Mouse (Mus musculus) adrenal gland (tissue): ENCODE data around the gene Tmem167b.

ENCODE experiments used
- intact Hi-C: fragments of 180-260 bp; cut with DNase I; formaldehyde crosslinking; loops from one replicate; pipeline ENCODE4 v1.15.1; 2025
- microRNA-seq, 2 experiments: library from miRNA; unstranded; fragments of <30 nt; microRNA quantifications; one replicate each; pipeline ENCODE4; 2019

Gene Tmem167b

DNA sequence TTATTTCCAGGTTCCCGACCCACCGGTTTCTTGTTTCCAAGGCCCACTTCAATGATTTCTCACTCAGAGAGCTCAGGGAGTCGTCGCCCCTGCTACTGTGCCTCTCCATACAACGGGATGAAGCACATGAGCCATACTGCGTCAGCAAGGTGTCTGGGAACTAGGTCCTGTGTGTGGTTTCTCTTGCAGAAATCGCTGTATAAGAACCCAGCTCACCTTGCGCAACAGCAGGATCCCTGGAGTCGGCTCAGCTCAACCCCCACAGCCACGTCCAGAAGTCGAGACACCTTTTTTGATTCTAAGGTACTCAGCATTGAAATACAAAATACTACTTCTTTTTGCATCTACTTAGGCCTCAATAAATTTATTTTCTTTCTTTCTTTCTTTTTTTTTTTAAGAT is 20.0 kb downstream of the Tmem167b start:
- intact Hi-C loops: no loop called here

- intact Hi-C loops: no loop called here
Measured at GRCm38 (mm10) chr3:108537303-108537702, 25.0 kb downstream of the Tmem167b start.

GRCm38 (mm10) chr3:108536517-108537260 is 25.6 kb downstream of the Tmem167b start, which contains the start of gene 5330417C22Rik:
5330417C22Rik (minus strand) TSS chr3:108536536.
- intact Hi-C loops: no loop called here

DNA sequence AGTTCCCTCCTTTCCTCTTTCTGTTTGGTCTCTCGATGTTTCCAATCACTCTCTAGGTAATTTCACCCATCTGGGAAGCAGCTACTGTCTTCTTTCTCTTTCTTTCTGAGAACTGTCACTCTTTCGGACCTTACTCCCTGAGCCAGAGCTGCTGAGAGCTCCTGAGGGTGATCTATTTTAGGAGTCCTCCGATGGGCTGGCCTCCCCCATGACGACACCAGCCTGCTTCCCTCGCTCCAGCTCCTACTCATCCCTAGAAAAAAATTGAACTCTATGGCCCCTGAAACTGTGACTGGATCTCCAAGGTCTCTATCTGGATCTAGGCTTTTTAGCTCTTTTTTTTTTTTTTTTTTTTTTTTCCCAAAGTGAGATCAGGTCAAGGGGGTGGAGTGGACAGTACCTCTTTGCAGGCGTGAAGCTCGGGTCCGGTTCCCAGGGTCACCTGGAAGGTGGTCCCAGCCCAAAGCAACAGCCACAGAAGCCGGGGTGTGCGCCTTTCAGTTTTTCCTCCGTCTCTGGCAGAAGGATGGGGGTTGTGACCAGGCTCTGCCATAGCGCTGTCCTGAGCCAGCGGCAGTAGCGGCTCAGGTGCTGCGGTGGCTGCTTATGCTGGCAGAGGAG is 26.3 kb downstream of the Tmem167b start:
- intact Hi-C loops: no loop called here

DNA sequence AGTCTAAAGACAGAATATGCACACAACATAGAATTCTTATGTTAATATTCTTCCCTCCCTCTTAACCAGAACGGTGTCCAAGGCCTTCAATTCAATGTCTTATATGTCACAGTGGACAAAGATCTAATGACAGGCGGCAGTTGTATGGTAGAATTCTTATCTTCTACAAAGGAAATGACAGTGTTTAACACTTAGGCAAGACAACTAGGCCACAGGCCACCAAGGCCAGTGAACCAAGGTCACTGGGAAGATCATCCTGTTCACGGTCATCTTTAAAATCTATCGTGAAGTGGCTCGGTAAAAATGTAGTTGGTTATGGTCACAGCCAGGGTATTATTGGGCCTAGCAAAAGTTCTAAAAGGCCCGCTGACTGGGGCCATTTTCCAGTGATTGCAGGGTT is 28.3 kb downstream of the Tmem167b start, which contains the start of gene 1700013F07Rik:
Gene 1700013F07Rik, plus strand, starts transcription at position 200 of the 400 bp plus-strand sequence.
- intact Hi-C loops: no loop called here

DNA sequence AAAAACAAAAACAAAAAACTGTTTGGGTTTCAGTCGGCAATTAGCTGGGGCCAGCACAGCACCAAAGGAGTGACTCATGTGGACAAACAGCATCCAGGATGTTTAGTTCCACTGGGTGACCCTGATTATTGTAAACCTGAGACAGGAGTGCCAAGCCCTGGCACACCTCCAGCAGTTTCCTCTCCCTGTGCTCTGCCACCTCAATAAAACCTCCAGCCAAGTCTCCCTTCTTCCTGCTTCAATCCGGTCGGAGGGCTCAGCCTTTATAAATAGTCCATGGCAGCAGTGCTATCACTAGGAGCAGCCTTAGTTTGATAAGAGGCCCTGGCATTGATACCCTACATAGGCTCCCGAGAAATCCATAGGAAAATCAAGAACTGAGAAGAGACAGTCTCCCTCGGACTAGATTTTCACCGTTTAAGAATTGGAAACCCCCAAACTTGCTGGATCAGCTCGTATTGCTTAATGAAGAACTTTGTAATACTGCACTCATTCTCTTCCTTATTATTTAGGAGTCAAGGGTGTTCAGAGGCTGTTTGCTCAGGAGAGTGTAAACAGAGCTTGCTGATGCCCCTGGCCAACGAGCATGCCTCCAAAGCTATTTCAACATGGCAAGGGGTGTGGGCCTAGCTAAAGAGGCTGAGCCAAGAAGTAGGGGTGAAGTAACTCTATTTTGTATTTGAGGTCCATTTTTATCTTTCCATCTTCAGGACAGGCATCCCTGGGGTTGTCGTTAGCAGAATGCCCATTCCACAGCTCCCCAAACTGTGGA is 29.0 kb downstream of the Tmem167b start:
- intact Hi-C loops: no loop called here

- intact Hi-C loops: no loop called here
Measured at GRCm38 (mm10) chr3:108528489-108528888, 33.8 kb downstream of the Tmem167b start.

DNA sequence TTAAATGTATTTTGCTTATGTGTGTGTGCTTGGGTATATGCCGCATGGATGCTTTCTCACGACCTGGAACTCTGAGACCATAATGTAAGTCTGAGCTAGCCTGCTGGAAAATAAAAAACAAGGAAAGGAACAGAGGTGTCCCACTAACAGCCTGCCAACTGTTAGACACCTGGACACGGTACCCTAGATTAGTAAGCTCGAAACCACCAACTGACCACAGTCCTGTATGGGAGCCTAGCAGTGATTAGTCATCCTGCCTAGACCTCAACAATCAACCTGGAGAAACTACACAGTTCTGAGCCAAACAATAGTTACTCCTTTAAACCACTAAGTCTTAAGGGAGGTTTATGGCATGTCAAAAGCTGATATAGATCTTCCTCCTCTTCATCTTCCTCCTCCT is 38.9 kb downstream of the Tmem167b start:
- intact Hi-C loops: no loop called here

- intact Hi-C loops: no loop called here
Measured at GRCm38 (mm10) chr3:108518276-108518675, 44.0 kb downstream of the Tmem167b start.

GRCm38 (mm10) chr3:108513465-108513864 is 48.8 kb downstream of the Tmem167b start:
- intact Hi-C loops: no loop called here

GRCm38 (mm10) chr3:108510716-108511483 is 51.4 kb downstream of the Tmem167b start:
- intact Hi-C loops: no loop called here

GRCm38 (mm10) chr3:108510156-108510555 is 52.1 kb downstream of the Tmem167b start:
- intact Hi-C loops: no loop called here

- intact Hi-C loops: no loop called here
Measured at GRCm38 (mm10) chr3:108508745-108509474, 53.4 kb downstream of the Tmem167b start.

Small RNA genes lying within 50 kb of the gene (microRNA-seq; reads per million reads assigned to microRNA genes)
- gene Gm22860: 0 reads per million in 2 experiments
